Mouse (Mus musculus): ENCODE measurements around the gene Rasip1. TPM values are rescaled to one million over a fixed set of nuclear protein-coding genes. Genes with fewer than 3 reads are reported as not detected.
A peak's percentile ranks its signal among the peaks of the same experiment; 100 is the strongest.
"Not testable (repeated sequence)": the region's sequence is repeated elsewhere in the genome, so short reads cannot be mapped to it uniquely, and the experiment has no call there.

Gene Rasip1
- polyA plus RNA-seq, 1 experiment from 2014 or later = 24.3 TPM

DNA sequence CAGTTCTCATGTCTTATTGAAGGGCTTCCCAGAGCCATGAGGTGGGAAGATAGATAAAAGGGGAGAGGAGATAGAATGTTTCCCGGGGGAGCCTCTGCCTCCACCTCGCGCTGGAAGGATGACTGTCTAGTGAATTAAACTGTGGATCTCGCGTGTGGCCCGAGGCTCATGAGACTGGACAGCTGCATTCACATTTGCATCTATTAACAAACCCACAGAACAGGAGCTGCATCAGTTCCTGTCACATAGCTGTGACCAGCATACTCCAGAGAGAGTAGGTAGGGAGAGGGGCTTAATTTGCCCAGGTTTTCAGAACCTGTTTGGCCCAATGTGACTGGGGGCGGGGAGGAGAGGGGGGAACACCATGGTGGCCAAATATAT is 18.3 kb downstream of the Rasip1 start:
- no peak overlapping the region for H3K27ac ChIP-seq (replicated peaks in 1 of 2; ENCODE audit: control insufficient read depth in 1 of 2, insufficient read depth in 1 of 2, low read depth in 2 of 2, low read length in 2 of 2)
- H3K27me3 ChIP-seq (ENCODE audit: control insufficient read depth, insufficient read depth, low read length) = no peaks in the 10 kb centered on the region
- 75% methylated on average over 7 of the region's 7 CpGs for WGBS
- no peaks in the 10 kb centered on the region for H3K36me3 ChIP-seq (ENCODE audit: control insufficient read depth, insufficient read depth, low read length)
- H3K9ac ChIP-seq (ENCODE audit: low read length) = no peak overlapping the region
- no peak overlapping the region for H3K4me3 ChIP-seq (ENCODE audit: control insufficient read depth in 1 of 2, insufficient read depth in 1 of 2, low read depth in 1 of 2, low read length in 2 of 2)
- H3K4me1 ChIP-seq (ENCODE audit: control insufficient read depth in 2 of 2, insufficient read depth in 2 of 2, low read length in 2 of 2) = peaks cover 39 to 45% of the 10 kb centered on the region in 2 experiments
- H3K4me2 ChIP-seq (ENCODE audit: low read length) = no peak overlapping the region
- ATAC-seq (ENCODE audit: insufficient number of reproducible peaks, insufficient read depth, low FRiP score, low read depth) = no peak
- no peaks in the 10 kb centered on the region for H3K9me3 ChIP-seq (ENCODE audit: control insufficient read depth, low read length)

GRCm38 (mm10) chr7:45646671-45647070 is 19.4 kb downstream of the Rasip1 start:
- H3K9me3 ChIP-seq (ENCODE audit: control insufficient read depth, low read length) = no peaks in the 10 kb centered on the region
- H3K27me3 ChIP-seq (ENCODE audit: control insufficient read depth, insufficient read depth, low read length) = no peaks in the 10 kb centered on the region
- no peak overlapping the region for H3K27ac ChIP-seq (replicated peaks in 1 of 2; ENCODE audit: control insufficient read depth in 1 of 2, insufficient read depth in 1 of 2, low read depth in 2 of 2, low read length in 2 of 2)
- peaks cover 29 to 34% of the 10 kb centered on the region in 2 experiments for H3K4me1 ChIP-seq (ENCODE audit: control insufficient read depth in 2 of 2, insufficient read depth in 2 of 2, low read length in 2 of 2)
- no peak overlapping the region for H3K4me2 ChIP-seq (ENCODE audit: low read length)
- no peak overlapping the region for H3K9ac ChIP-seq (ENCODE audit: low read length)
- H3K36me3 ChIP-seq (ENCODE audit: control insufficient read depth, insufficient read depth, low read length) = no peaks in the 10 kb centered on the region
- 78% methylated on average over 4 of the region's 4 CpGs for WGBS
- H3K4me3 ChIP-seq (ENCODE audit: control insufficient read depth in 1 of 2, insufficient read depth in 1 of 2, low read depth in 1 of 2, low read length in 2 of 2) = no peak overlapping the region
- ATAC-seq (ENCODE audit: insufficient number of reproducible peaks, insufficient read depth, low FRiP score, low read depth) = no peak

GRCm38 (mm10) chr7:45649351-45649750 is 22.1 kb downstream of the Rasip1 start:
- H3K4me1 ChIP-seq (ENCODE audit: control insufficient read depth in 2 of 2, insufficient read depth in 2 of 2, low read length in 2 of 2) = peaks cover 13 to 17% of the 10 kb centered on the region in 2 experiments
- peak; percentile 74 for ATAC-seq (ENCODE audit: insufficient number of reproducible peaks, insufficient read depth, low FRiP score, low read depth)
- peak overlapping the region; percentile 43 for H3K4me2 ChIP-seq (ENCODE audit: low read length)
- no peaks in the 10 kb centered on the region for H3K27me3 ChIP-seq (ENCODE audit: control insufficient read depth, insufficient read depth, low read length)
- no peak overlapping the region for H3K4me3 ChIP-seq (ENCODE audit: control insufficient read depth in 1 of 2, insufficient read depth in 1 of 2, low read depth in 1 of 2, low read length in 2 of 2)
- no peaks in the 10 kb centered on the region for H3K36me3 ChIP-seq (ENCODE audit: control insufficient read depth, insufficient read depth, low read length)
- peak overlapping the region; percentile 87 to 91 for H3K27ac ChIP-seq (replicated peaks in 1 of 2; ENCODE audit: control insufficient read depth in 1 of 2, insufficient read depth in 1 of 2, low read depth in 2 of 2, low read length in 2 of 2)
- no peaks in the 10 kb centered on the region for H3K9me3 ChIP-seq (ENCODE audit: control insufficient read depth, low read length)
- 25% methylated on average over 8 of the region's 8 CpGs for WGBS
- peak overlapping the region; percentile 39; the same call in 1 of the 2 replicates for H3K9ac ChIP-seq (ENCODE audit: low read length)

GRCm38 (mm10) chr7:45650484-45650883 is 23.2 kb downstream of the Rasip1 start:
- H3K4me1 ChIP-seq (ENCODE audit: control insufficient read depth in 2 of 2, insufficient read depth in 2 of 2, low read length in 2 of 2) = peaks cover 13 to 20% of the 10 kb centered on the region in 2 experiments
- not testable (repeated sequence) for H3K4me3 ChIP-seq (ENCODE audit: control insufficient read depth in 1 of 2, insufficient read depth in 1 of 2, low read depth in 1 of 2, low read length in 2 of 2); H3K9me3 ChIP-seq (ENCODE audit: control insufficient read depth, low read length); ATAC-seq (ENCODE audit: insufficient number of reproducible peaks, insufficient read depth, low FRiP score, low read depth); H3K4me2 ChIP-seq (ENCODE audit: low read length); H3K9ac ChIP-seq (ENCODE audit: low read length); H3K27me3 ChIP-seq (ENCODE audit: control insufficient read depth, insufficient read depth, low read length); H3K36me3 ChIP-seq (ENCODE audit: control insufficient read depth, insufficient read depth, low read length)
- 95% methylated on average over 19 of the region's 20 CpGs for WGBS
- peak overlapping the region; percentile 87 to 91; a peak in 3 of 4 replicates for H3K27ac ChIP-seq (replicated peaks in 1 of 2; ENCODE audit: control insufficient read depth in 1 of 2, insufficient read depth in 1 of 2, low read depth in 2 of 2, low read length in 2 of 2)

GRCm38 (mm10) chr7:45654424-45655047 is 27.2 kb downstream of the Rasip1 start:
- Histone ChIP-seq H3K27me3 (ENCODE audit: control insufficient read depth, insufficient read depth, low read length) (no peaks in the 10 kb centered on the region), H3K9me3 (ENCODE audit: control insufficient read depth, low read length) (peaks cover 7% of the 10 kb centered on the region; the same call in 1 of the 2 replicates), H3K4me1 (ENCODE audit: control insufficient read depth in 2 of 2, insufficient read depth in 2 of 2, low read length in 2 of 2) (peaks cover 9 to 14% of the 10 kb centered on the region in 2 experiments; a peak in 3 of 4 replicates), H3K4me2 (ENCODE audit: low read length) (peak overlapping the region; percentile 57), H3K9ac (ENCODE audit: low read length) (0 out of 2 replicates have a peak overlapping the region, but pooled peaks have one; percentile 21), H3K4me3 (ENCODE audit: control insufficient read depth in 1 of 2, insufficient read depth in 1 of 2, low read depth in 1 of 2, low read length in 2 of 2) (peak overlapping the region in 1 of 2 experiments; percentile 1; a peak in 1 of 4 replicates), H3K27ac (replicated peaks in 1 of 2; ENCODE audit: control insufficient read depth in 1 of 2, insufficient read depth in 1 of 2, low read depth in 2 of 2, low read length in 2 of 2) (no peak overlapping the region), H3K36me3 (ENCODE audit: control insufficient read depth, insufficient read depth, low read length) (no peaks in the 10 kb centered on the region)
- ATAC-seq (ENCODE audit: insufficient number of reproducible peaks, insufficient read depth, low FRiP score, low read depth) = 0 out of 2 replicates have a peak, but pooled peaks have one; percentile 38
- 26% methylated on average over 17 of the region's 17 CpGs for WGBS

DNA sequence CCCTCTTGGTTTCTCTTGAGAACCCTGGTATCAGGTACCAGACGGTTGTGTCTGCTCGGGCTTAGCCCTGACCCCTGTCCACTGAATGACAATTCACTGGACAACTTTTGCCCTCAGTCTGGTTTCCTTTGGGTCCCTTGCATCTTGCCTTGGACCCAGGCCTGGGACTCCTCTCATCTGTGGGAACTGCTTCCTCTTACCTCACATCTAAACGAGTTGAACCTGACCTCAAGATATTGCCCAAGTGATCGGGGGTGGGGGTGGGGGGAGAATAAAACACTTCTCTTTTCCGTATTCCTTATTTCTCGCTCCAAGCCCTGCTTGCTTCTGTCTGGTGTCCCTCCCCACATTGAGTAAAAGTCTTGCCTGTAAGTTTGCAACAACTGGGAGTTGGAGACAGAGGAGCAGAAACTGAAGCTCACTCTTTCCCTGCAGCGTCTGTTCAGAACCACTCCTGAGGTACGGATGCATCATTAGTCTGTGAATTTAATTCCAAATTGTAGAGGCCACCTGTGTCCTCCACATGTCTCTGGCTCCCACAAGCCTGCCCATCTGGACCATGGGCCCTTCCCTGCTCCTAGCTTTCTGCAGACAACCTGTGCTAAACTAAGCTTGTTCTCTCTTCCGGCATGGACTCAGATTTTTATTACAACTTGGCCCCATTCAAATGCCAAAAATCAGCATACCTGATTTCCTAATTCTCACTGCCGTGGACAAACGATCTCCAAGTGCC is 33.6 kb downstream of the Rasip1 start:
- 79% methylated on average over 11 of the region's 11 CpGs for WGBS
- H3K4me1 ChIP-seq (ENCODE audit: control insufficient read depth in 2 of 2, insufficient read depth in 2 of 2, low read length in 2 of 2) = peaks cover 3 to 9% of the 10 kb centered on the region in 2 experiments; a peak in 1 of 4 replicates
- no peak overlapping the region for H3K4me3 ChIP-seq (ENCODE audit: control insufficient read depth in 1 of 2, insufficient read depth in 1 of 2, low read depth in 1 of 2, low read length in 2 of 2)

DNA sequence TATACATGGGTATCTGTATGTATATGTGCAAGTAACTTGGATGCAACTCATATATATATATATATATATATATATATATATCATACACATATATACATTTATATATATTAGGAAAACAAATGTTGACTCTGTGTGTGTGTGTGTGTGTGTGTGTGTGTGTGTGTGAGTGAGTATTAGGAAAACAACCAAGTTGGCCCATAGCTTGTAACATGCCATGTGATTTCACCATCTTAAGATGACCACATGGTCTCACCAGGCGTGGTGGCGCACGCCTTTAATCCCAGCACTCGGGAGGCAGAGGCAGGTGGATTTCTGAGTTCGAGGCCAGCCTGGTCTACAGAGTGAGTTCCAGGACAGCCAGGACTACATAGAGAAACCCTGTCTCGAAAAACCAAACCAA is 34.4 kb downstream of the Rasip1 start:
- not testable (repeated sequence) for H3K9me3 ChIP-seq (ENCODE audit: control insufficient read depth, low read length); ATAC-seq (ENCODE audit: insufficient number of reproducible peaks, insufficient read depth, low FRiP score, low read depth); H3K4me1 ChIP-seq (ENCODE audit: control insufficient read depth in 2 of 2, insufficient read depth in 2 of 2, low read length in 2 of 2); H3K4me2 ChIP-seq (ENCODE audit: low read length); H3K4me3 ChIP-seq (ENCODE audit: control insufficient read depth in 1 of 2, insufficient read depth in 1 of 2, low read depth in 1 of 2, low read length in 2 of 2); H3K27me3 ChIP-seq (ENCODE audit: control insufficient read depth, insufficient read depth, low read length); H3K36me3 ChIP-seq (ENCODE audit: control insufficient read depth, insufficient read depth, low read length); H3K27ac ChIP-seq (replicated peaks in 1 of 2; ENCODE audit: control insufficient read depth in 1 of 2, insufficient read depth in 1 of 2, low read depth in 2 of 2, low read length in 2 of 2); H3K9ac ChIP-seq (ENCODE audit: low read length)
- WGBS = 83% methylated on average over 6 of the region's 6 CpGs

More for the DNA sequence above, 33.6 kb downstream of the Rasip1 start:
- H3K9ac ChIP-seq (ENCODE audit: low read length) = no peak overlapping the region
- ATAC-seq (ENCODE audit: insufficient number of reproducible peaks, insufficient read depth, low FRiP score, low read depth) = no peak
- H3K4me2 ChIP-seq (ENCODE audit: low read length) = no peak overlapping the region
- H3K9me3 ChIP-seq (ENCODE audit: control insufficient read depth, low read length) = peaks cover 7% of the 10 kb centered on the region; the same call in 1 of the 2 replicates
- no peaks in the 10 kb centered on the region for H3K36me3 ChIP-seq (ENCODE audit: control insufficient read depth, insufficient read depth, low read length)
- H3K27ac ChIP-seq (replicated peaks in 1 of 2; ENCODE audit: control insufficient read depth in 1 of 2, insufficient read depth in 1 of 2, low read depth in 2 of 2, low read length in 2 of 2) = no peak overlapping the region
- H3K27me3 ChIP-seq (ENCODE audit: control insufficient read depth, insufficient read depth, low read length) = no peaks in the 10 kb centered on the region
